Mouse (Mus musculus): Measurements from ENCODE around the gene Cracr2a.
"Not testable (repeated sequence)": the region's sequence is repeated elsewhere in the genome, so short reads cannot be mapped to it uniquely, and the experiment has no call there.

DNA sequence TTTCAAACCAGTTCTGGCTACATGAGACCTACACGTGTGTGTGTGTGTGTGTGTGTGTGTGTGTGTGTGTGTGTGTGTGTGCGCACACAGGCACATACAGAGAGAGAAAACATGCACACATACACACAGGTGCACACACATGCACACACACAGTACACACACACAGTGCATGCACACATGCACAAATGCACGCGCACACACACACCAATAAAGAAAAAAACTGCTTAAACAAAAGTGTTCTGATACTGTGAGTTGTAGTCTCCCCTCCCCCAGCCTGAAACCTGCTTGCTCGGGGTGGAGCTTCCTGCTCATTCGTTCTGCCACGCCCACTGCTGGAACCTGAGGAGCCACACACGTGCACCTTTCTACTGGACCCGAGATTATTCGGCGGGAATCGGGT lies 47.4 kb upstream of the Cracr2a start:
- TF ChIP-seq POLR2AphosphoS5 (IDR thresholded peaks at IDR 0.05; ENCODE audit: insufficient replicate concordance, low read depth, low read length); CTCF (IDR thresholded peaks at IDR 0.05; ENCODE audit: low read depth, low read length): not testable (repeated sequence)

Measured in G1E (cell line).